Comparison of ENCODE assay signal across 9 mouse cellular contexts in the genomic region with DNA sequence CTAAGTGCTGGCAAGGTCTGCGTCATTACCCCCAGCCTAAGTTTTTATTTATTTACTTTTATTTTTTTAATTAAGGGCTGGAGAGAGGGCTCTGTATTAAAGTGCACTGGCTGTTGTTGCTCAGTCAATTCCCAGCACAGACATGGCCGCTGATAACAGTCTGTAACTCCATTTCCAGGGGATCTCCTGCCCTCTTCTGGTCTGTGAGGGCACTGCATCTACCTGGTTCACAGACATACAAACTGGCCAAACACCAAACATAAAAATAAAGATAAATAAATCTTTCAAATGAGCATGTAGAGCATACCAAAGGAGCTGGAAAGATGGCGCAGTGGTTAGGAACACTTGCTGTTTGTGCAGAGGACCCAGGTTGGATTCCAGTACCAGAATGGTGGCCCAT. TPM values are rescaled to one million over a fixed set of nuclear protein-coding genes. Genes with fewer than 3 reads are reported as not detected.
A peak's percentile ranks its signal among the peaks of the same experiment; 100 is the strongest.
DNase-seq lines count a peak whose midpoint lies in the region; ATAC-seq and TF ChIP-seq lines count a peak whose summit lies in the region.
"Had no signal": no experiment of that assay in that cellular context is flagged by ENCODE, and none has a peak within 500 bp of the region (broad histone marks: within the 10 kb centered on the region; RNA-seq: fewer than 3 reads in every experiment).

No protein-coding gene starts in this region.

- peaks cover 8% of the 10 kb centered on the region; the same call in 1 of the 2 replicates for H3K79me2 ChIP-seq in liver, adult 2 months (ENCODE audit: control insufficient read depth, insufficient read depth, low read length)

- DNase-seq in cerebellum, postnatal 10 days, result peak; percentile 55 to 66
- no peak for DNase-seq in cerebellum, adult 11 months
- DNase-seq in liver, adult 2 months (ENCODE audit: extremely low read depth, low read depth, low spot score), result no peak
- DNase-seq in liver, embryonic 11.5 days (ENCODE audit: low spot score), result no peak
- peak; percentile 38 for DNase-seq in c-Kit-positive CD71-positive TER-119-negative erythroid progenitor cells, embryonic 14.5 days (ENCODE audit: low read depth)
- DNase-seq in spleen, adult 2 months (ENCODE audit: low read depth in 1 of 2, low spot score in 2 of 2), result no peak
- no peak for DNase-seq in layer of hippocampus, adult 18-20 months (ENCODE audit: low spot score in 2 of 2)
- no peak for DNase-seq in heart, adult 11 months

- H3K27me3 ChIP-seq in liver, adult 2 months (ENCODE audit: control insufficient read depth, insufficient read depth, low read length), result no peaks in the 10 kb centered on the region
- H3K27me3 ChIP-seq in liver, embryonic 11.5 days (replicated peaks; ENCODE audit: control insufficient read depth, insufficient read depth, low read length), result no peaks in the 10 kb centered on the region
- no peaks in the 10 kb centered on the region for H3K27me3 ChIP-seq in spleen, adult 2 months (ENCODE audit: control insufficient read depth, insufficient read depth, low read length)
- H3K27me3 ChIP-seq: megakaryocyte, embryonic 14.5 days had no signal

- no peak overlapping the region for H3K9ac ChIP-seq in liver, adult 2 months (ENCODE audit: low read depth, low read length)
- H3K9ac ChIP-seq in liver, embryonic 11.5 days (ENCODE audit: low read depth, low read length), result no peak overlapping the region

- 82% methylated on average over 3 of the region's 3 CpGs for WGBS in liver, adult 2 months
- WGBS in liver, embryonic 11.5 days, result 76% methylated on average over 3 of the region's 3 CpGs
- 92% methylated on average over 3 of the region's 3 CpGs for WGBS in spleen, adult 2 months

- ATAC-seq in liver, embryonic 11.5 days (replicated peaks; ENCODE audit: low FRiP score), result no peak

- no peak for TF ChIP-seq POLR2A in liver, adult 2 months (IDR thresholded peaks at IDR 0.05; ENCODE audit: extremely low read depth, insufficient read depth, low read length)
- TF ChIP-seq POLR2A in spleen, adult 2 months (IDR thresholded peaks at IDR 0.05; ENCODE audit: low read depth, low read length), result no peak

- H3K36me3 ChIP-seq in liver, adult 2 months (ENCODE audit: control insufficient read depth, insufficient read depth, low read length), result peaks cover 39% of the 10 kb centered on the region
- H3K36me3 ChIP-seq in liver, embryonic 11.5 days (ENCODE audit: control insufficient read depth, insufficient read depth, low read length), result peaks cover 66% of the 10 kb centered on the region
- H3K36me3 ChIP-seq in spleen, adult 2 months (ENCODE audit: control insufficient read depth, insufficient read depth, low read length), result peaks cover 25% of the 10 kb centered on the region

- H3K9me3 ChIP-seq in liver, embryonic 11.5 days (ENCODE audit: control insufficient read depth, low read length), result no peaks in the 10 kb centered on the region
- H3K9me3 ChIP-seq: megakaryocyte, embryonic 14.5 days had no signal

- TF ChIP-seq CTCF in liver, adult 2 months (IDR thresholded peaks at IDR 0.05; ENCODE audit: low read depth, low read length), result peak; percentile 62; the same call in 1 of the 2 replicates
- TF ChIP-seq CTCF in spleen, adult 2 months (IDR thresholded peaks at IDR 0.05; ENCODE audit: extremely low read depth, insufficient read depth, insufficient read length, insufficient replicate concordance), result peak; percentile 32; the same call in 1 of the 2 replicates

- no peak overlapping the region for H3K27ac ChIP-seq in liver, adult 2 months (replicated peaks; ENCODE audit: insufficient read depth, low read depth, low read length)
- H3K27ac ChIP-seq in liver, embryonic 11.5 days (ENCODE audit: low read depth, low read length), result no peak overlapping the region
- H3K27ac ChIP-seq in spleen, adult 2 months (ENCODE audit: insufficient read depth, low read length), result no peak overlapping the region

- peaks cover 8% of the 10 kb centered on the region for H3K4me1 ChIP-seq in liver, adult 2 months (ENCODE audit: control insufficient read depth, insufficient read depth, low read length)
- H3K4me1 ChIP-seq in liver, embryonic 11.5 days (replicated peaks; ENCODE audit: control insufficient read depth, insufficient read depth, low read length), result peaks cover 9% of the 10 kb centered on the region; the same call in 1 of the 2 replicates
- H3K4me1 ChIP-seq in spleen, adult 2 months (ENCODE audit: control insufficient read depth, insufficient read depth, insufficient read length), result no peaks in the 10 kb centered on the region

- H3K4me2 ChIP-seq in liver, embryonic 11.5 days, result no peak overlapping the region

- no peak overlapping the region for H3K4me3 ChIP-seq in liver, adult 2 months (ENCODE audit: insufficient read depth, low read depth, low read length)
- H3K4me3 ChIP-seq in liver, embryonic 11.5 days (ENCODE audit: low read depth, low read length), result no peak overlapping the region
- H3K4me3 ChIP-seq in spleen, adult 2 months (ENCODE audit: extremely low read depth, insufficient read depth, insufficient read length), result no peak overlapping the region
- H3K4me3 ChIP-seq: megakaryocyte, embryonic 14.5 days had no signal

RNA-seq across cellular contexts. Expression of a gene that starts 6.6 kb away (rescaled TPM):
- total RNA-seq in liver, adult 2 months (2014; rRNA removed), result not detected in 2 replicates
- polyA plus RNA-seq in liver, adult 2 months (2012; rRNA removed), result 0.23 and 0.54 TPM in 2 replicates
- 0.66 and 1.5 TPM in 2 replicates for polyA plus RNA-seq in liver, embryonic 11.5 days (2014; fragmentation: Nextera tagmentation; extraction: Ambion mirVana)
- 0.88 and 1.2 TPM in 2 replicates for polyA plus RNA-seq in spleen, adult 2 months (2012; rRNA removed)
- total RNA-seq in layer of hippocampus, adult 18-20 months (2021), result under 1 TPM; 0.38 to 0.45 TPM

RNA-seq across cellular contexts. Expression of a gene that starts 6.7 kb away (rescaled TPM):
- total RNA-seq in liver, adult 2 months (2014; rRNA removed), result 640 and 781 TPM in 2 replicates
- 399 and 416 TPM in 2 replicates for polyA plus RNA-seq in liver, adult 2 months (2012; rRNA removed)
- polyA plus RNA-seq in liver, embryonic 11.5 days (2014; fragmentation: Nextera tagmentation; extraction: Ambion mirVana), result 809 and 909 TPM in 2 replicates
- polyA plus RNA-seq in spleen, adult 2 months (2012; rRNA removed), result 116 and 120 TPM in 2 replicates
- 100 to 1,000 TPM; 599 to 606 TPM for total RNA-seq in layer of hippocampus, adult 18-20 months (2021)

RNA-seq across cellular contexts. Expression of a gene that starts 16.4 kb away (rescaled TPM):
- 0.18 TPM in 1 of 2 replicates, not detected in the other for total RNA-seq in liver, adult 2 months (2014; rRNA removed)
- polyA plus RNA-seq in liver, adult 2 months (2012; rRNA removed), result not detected in 2 replicates
- polyA plus RNA-seq in liver, embryonic 11.5 days (2014; fragmentation: Nextera tagmentation; extraction: Ambion mirVana), result 0.16 and 0.17 TPM in 2 replicates
- not detected in 2 replicates for polyA plus RNA-seq in spleen, adult 2 months (2012; rRNA removed)
- total RNA-seq in layer of hippocampus, adult 18-20 months (2021), result not detected

RNA-seq across cellular contexts. Expression of a gene that starts 20.5 kb away (rescaled TPM):
- total RNA-seq in liver, adult 2 months (2014; rRNA removed), result 0.18 and 0.87 TPM in 2 replicates
- 0.58 and 0.61 TPM in 2 replicates for polyA plus RNA-seq in liver, adult 2 months (2012; rRNA removed)
- polyA plus RNA-seq in liver, embryonic 11.5 days (2014; fragmentation: Nextera tagmentation; extraction: Ambion mirVana), result 0.25 and 0.62 TPM in 2 replicates
- polyA plus RNA-seq in spleen, adult 2 months (2012; rRNA removed), result 10.2 and 10.3 TPM in 2 replicates
- not detected for total RNA-seq in layer of hippocampus, adult 18-20 months (2021)

RNA-seq across cellular contexts. Expression of a gene that starts 30.7 kb away (rescaled TPM):
- 3.4 and 5.0 TPM in 2 replicates for total RNA-seq in liver, adult 2 months (2014; rRNA removed)
- 12.1 and 19.2 TPM in 2 replicates for polyA plus RNA-seq in liver, adult 2 months (2012; rRNA removed)
- 7.4 and 11.4 TPM in 2 replicates for polyA plus RNA-seq in liver, embryonic 11.5 days (2014; fragmentation: Nextera tagmentation; extraction: Ambion mirVana)
- 59.7 and 71.7 TPM in 2 replicates for polyA plus RNA-seq in spleen, adult 2 months (2012; rRNA removed)
- 10 to 100 TPM; 45.3 to 47.8 TPM for total RNA-seq in layer of hippocampus, adult 18-20 months (2021)

Comparison
In these comparisons a context has a peak if more than half of its experiments do, and no peak if none do; other contexts are left out.
1. DNase-seq: peak in cerebellum, postnatal 10 days (2 of 2) and c-Kit-positive CD71-positive TER-119-negative erythroid progenitor cells, embryonic 14.5 days (single experiment); none in cerebellum, adult 11 months (single experiment), liver, adult 2 months (single experiment), liver, embryonic 11.5 days (single experiment), spleen, adult 2 months (0 of 2), layer of hippocampus, adult 18-20 months (0 of 2) and heart, adult 11 months (single experiment).